Mouse (Mus musculus) layer of hippocampus, adult 9-11 months (tissue): Measurements from ENCODE around the gene Ppp1r13l.

Experiments used
- DNase-seq: peaks from one replicate; pipeline ENCODE4 v3.0.0; 2022

The Ppp1r13l gene

GRCm38 (mm10) chr7:19420821-19421636, 61.5 kb downstream of the Ppp1r13l start:
- peak; percentile 93 for DNase-seq

- no peak for DNase-seq
Measured at GRCm38 (mm10) chr7:19423083-19423482, 63.5 kb downstream of the Ppp1r13l start.

DNA sequence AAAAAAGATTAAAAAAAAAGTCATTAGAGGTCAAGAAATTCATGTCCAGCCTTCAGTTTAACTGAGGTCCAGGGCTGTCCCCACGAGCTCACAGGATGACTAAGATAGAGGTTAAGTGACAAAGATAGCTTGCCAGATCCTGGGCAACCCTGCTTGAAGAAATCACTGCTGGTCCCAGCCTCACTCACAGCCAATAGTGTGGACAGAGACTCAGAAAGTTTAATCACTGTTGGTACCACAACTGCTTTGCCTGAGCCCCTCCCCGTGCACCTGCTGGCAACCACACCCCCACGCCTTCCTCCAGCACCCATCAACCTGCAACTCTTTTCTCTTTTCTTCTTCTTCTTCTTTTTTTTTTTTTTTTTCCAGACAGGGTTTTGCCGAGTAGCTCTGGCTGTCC, 64.5 kb downstream of the Ppp1r13l start:
- DNase-seq: no peak

- no peak for DNase-seq
Measured at GRCm38 (mm10) chr7:19426349-19426748, 66.8 kb downstream of the Ppp1r13l start.

DNA sequence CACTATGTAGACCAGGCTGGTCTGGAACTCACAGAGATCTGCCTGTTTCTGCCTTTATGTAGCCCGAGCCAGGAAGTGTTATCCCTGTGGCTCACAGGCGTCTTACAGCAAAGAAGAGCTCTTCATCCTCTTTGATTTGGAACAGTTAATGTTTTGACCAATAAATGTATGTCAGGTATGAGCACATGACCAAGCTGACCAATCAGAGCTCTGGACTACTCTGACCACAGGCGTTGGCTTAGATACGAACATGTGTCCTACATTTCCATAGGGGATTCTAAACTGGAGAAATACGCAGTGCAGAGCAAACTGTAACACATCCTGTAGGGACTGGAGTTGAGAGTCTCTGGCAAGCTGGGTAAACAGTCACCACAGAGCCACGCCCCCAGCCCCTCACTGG, 67.3 kb downstream of the Ppp1r13l start:
- DNase-seq: no peak
